9 mouse cellular contexts compared by ENCODE assay signal in genomic region chr5:124538813-124539792, GRCm38 (mm10). TPM values are rescaled to one million over a fixed set of nuclear protein-coding genes. Genes with fewer than 3 reads are reported as not detected.
DNase-seq lines count a peak whose midpoint lies in the region; ATAC-seq lines count a peak whose summit lies in the region.
"Had no signal": no experiment of that assay in that cellular context is flagged by ENCODE, and none has a peak within 500 bp of the region (broad histone marks: within the 10 kb centered on the region; RNA-seq: fewer than 3 reads in every experiment).

No protein-coding gene starts in this region.

- peaks cover 3% of the 10 kb centered on the region; the same call in 1 of the 2 replicates for H3K36me3 ChIP-seq in limb, embryonic 11.5 days (ENCODE audit: control insufficient read depth, insufficient read depth, low read length)
- H3K36me3 ChIP-seq in limb, embryonic 10.5 days: peaks cover 19% of the 10 kb centered on the region
- peaks cover 2% of the 10 kb centered on the region; the same call in 1 of the 2 replicates for H3K36me3 ChIP-seq in splenic B cell, adult 2 months (ENCODE audit: control insufficient read depth, insufficient read depth, low read length, poor library complexity, severe bottlenecking)

- DNase-seq in limb, embryonic 11.5 days (ENCODE audit: low spot score): peak; percentile 35
- DNase-seq in limb, embryonic 10.5 days (ENCODE audit: low spot score): no peak
- DNase-seq in NIH3T3 (ENCODE audit: low read depth): peak; percentile 78
- peak; percentile 26 to 55 for DNase-seq in cerebellum, postnatal 36 days
- DNase-seq in kidney, postnatal 25 days: peak; percentile 65 to 85
- peak; percentile 86 for DNase-seq in lung, postnatal 10 days
- DNase-seq in splenic B cell, adult 2 months (ENCODE audit: low read depth, low spot score): peak; percentile 89

- no peak overlapping the region for H3K4me3 ChIP-seq in limb, embryonic 11.5 days (ENCODE audit: low read depth, low read length)
- H3K4me3 ChIP-seq in limb, embryonic 10.5 days: no peak overlapping the region

- H3K9me3 ChIP-seq in limb, embryonic 11.5 days (ENCODE audit: control insufficient read depth, low read length): no peaks in the 10 kb centered on the region
- no peaks in the 10 kb centered on the region for H3K9me3 ChIP-seq in limb, embryonic 10.5 days (replicated peaks)
- H3K9me3 ChIP-seq: megakaryocyte, embryonic 14.5 days had no signal

- WGBS in limb, embryonic 11.5 days: 78% methylated on average over 14 of the region's 16 CpGs
- 81% methylated on average over 16 of the region's 16 CpGs for WGBS in limb, embryonic 10.5 days

- no peak for ATAC-seq in limb, embryonic 11.5 days (ENCODE audit: insufficient number of reproducible peaks, low FRiP score, low TSS enrichment, low read depth)
- ATAC-seq in erythroid progenitor cell, adult 5-6 weeks (replicated peaks; ENCODE audit: low FRiP score, poor library complexity, severe bottlenecking): no peak

- no peak overlapping the region for H3K9ac ChIP-seq in limb, embryonic 11.5 days (ENCODE audit: low read length)

- peaks cover 5% of the 10 kb centered on the region; the same call in 1 of the 2 replicates for H3K4me1 ChIP-seq in limb, embryonic 11.5 days (ENCODE audit: control insufficient read depth, insufficient read depth, low read length)
- H3K4me1 ChIP-seq in limb, embryonic 10.5 days: peaks cover 21% of the 10 kb centered on the region

- H3K4me2 ChIP-seq in limb, embryonic 11.5 days (ENCODE audit: low read depth, severe bottlenecking): no peak overlapping the region

- H3K27me3 ChIP-seq in limb, embryonic 11.5 days (ENCODE audit: control insufficient read depth, insufficient read depth, low read length): no peaks in the 10 kb centered on the region
- no peaks in the 10 kb centered on the region for H3K27me3 ChIP-seq in limb, embryonic 10.5 days (ENCODE audit: low read depth, poor library complexity, severe bottlenecking)
- no peaks in the 10 kb centered on the region for H3K27me3 ChIP-seq in splenic B cell, adult 2 months (ENCODE audit: control insufficient read depth, insufficient read depth, low read length, poor library complexity, severe bottlenecking)

- H3K27ac ChIP-seq in limb, embryonic 11.5 days (replicated peaks; ENCODE audit: low read depth, low read length): no peak overlapping the region
- H3K27ac ChIP-seq in limb, embryonic 10.5 days: no peak overlapping the region

RNA-seq across cellular contexts. Expression of gene Tmed2, which starts 1.4 kb away (rescaled TPM):
- 501 and 517 TPM in 2 replicates for polyA plus RNA-seq in limb, embryonic 11.5 days (2014; fragmentation: Nextera tagmentation; extraction: Ambion mirVana)
- 501 and 540 TPM in 2 replicates for polyA plus RNA-seq in limb, embryonic 10.5 days (2016; fragmentation: Nextera tagmentation; extraction: Ambion mirVana)
- 454 and 638 TPM in 2 replicates for total RNA-seq in erythroid progenitor cell, adult 5-6 weeks (2015; ENCODE audit: low replicate concordance)
- 524 and 584 TPM in 2 replicates for total RNA-seq in erythroid progenitor cell, adult 5-6 weeks (2017; ENCODE audit: low replicate concordance)

RNA-seq across cellular contexts. Expression of gene Rilpl1, which starts 7.9 kb away (rescaled TPM):
- 30.0 and 30.7 TPM in 2 replicates for polyA plus RNA-seq in limb, embryonic 11.5 days (2014; fragmentation: Nextera tagmentation; extraction: Ambion mirVana)
- 25.2 and 26.1 TPM in 2 replicates for polyA plus RNA-seq in limb, embryonic 10.5 days (2016; fragmentation: Nextera tagmentation; extraction: Ambion mirVana)
- total RNA-seq in erythroid progenitor cell, adult 5-6 weeks (2015; ENCODE audit: low replicate concordance): not detected in 2 replicates
- not detected in 2 replicates for total RNA-seq in erythroid progenitor cell, adult 5-6 weeks (2017; ENCODE audit: low replicate concordance)

RNA-seq across cellular contexts. Expression of gene Ddx55, which starts 13.6 kb away (rescaled TPM):
- 14.4 and 15.3 TPM in 2 replicates for polyA plus RNA-seq in limb, embryonic 11.5 days (2014; fragmentation: Nextera tagmentation; extraction: Ambion mirVana)
- 17.0 and 18.0 TPM in 2 replicates for polyA plus RNA-seq in limb, embryonic 10.5 days (2016; fragmentation: Nextera tagmentation; extraction: Ambion mirVana)
- total RNA-seq in erythroid progenitor cell, adult 5-6 weeks (2015; ENCODE audit: low replicate concordance): 5.8 and 9.6 TPM in 2 replicates
- total RNA-seq in erythroid progenitor cell, adult 5-6 weeks (2017; ENCODE audit: low replicate concordance): 5.0 and 10.5 TPM in 2 replicates

RNA-seq across cellular contexts. Expression of gene Eif2b1, which starts 39.8 kb away (rescaled TPM):
- polyA plus RNA-seq in limb, embryonic 11.5 days (2014; fragmentation: Nextera tagmentation; extraction: Ambion mirVana): 83.1 and 85.1 TPM in 2 replicates
- polyA plus RNA-seq in limb, embryonic 10.5 days (2016; fragmentation: Nextera tagmentation; extraction: Ambion mirVana): 89.6 and 98.8 TPM in 2 replicates
- total RNA-seq in erythroid progenitor cell, adult 5-6 weeks (2015; ENCODE audit: low replicate concordance): 17.7 and 21.0 TPM in 2 replicates
- 7.8 and 15.2 TPM in 2 replicates for total RNA-seq in erythroid progenitor cell, adult 5-6 weeks (2017; ENCODE audit: low replicate concordance)

RNA-seq across cellular contexts. Expression of gene Gtf2h3, which starts 39.8 kb away (rescaled TPM):
- polyA plus RNA-seq in limb, embryonic 11.5 days (2014; fragmentation: Nextera tagmentation; extraction: Ambion mirVana): 98.7 and 107 TPM in 2 replicates
- 115 TPM in 2 replicates for polyA plus RNA-seq in limb, embryonic 10.5 days (2016; fragmentation: Nextera tagmentation; extraction: Ambion mirVana)
- total RNA-seq in erythroid progenitor cell, adult 5-6 weeks (2015; ENCODE audit: low replicate concordance): 6.1 and 20.5 TPM in 2 replicates
- 4.7 and 16.6 TPM in 2 replicates for total RNA-seq in erythroid progenitor cell, adult 5-6 weeks (2017; ENCODE audit: low replicate concordance)
